Mouse (Mus musculus): ENCODE data around the gene Lsm14b.

Gene Lsm14b

DNA sequence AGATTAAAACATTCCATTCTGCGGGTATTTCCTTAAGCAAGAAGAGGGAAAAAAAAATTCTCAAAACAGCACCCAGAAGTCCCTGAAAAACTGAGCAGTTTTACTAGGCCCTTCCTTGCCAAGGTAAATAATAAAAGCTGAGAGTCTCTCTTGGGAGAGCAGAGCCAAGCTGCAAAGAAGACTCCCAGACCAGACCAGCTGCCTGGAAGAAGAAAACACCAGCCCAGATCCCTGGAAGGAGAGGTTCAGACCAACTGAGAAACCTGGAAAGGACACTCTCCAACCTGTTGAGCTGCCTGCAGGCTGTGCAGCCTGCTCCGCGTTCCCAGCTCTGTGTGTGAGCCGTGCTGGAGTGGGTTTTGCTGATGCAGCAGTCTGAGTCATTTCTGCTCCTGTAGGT lies 7.2 kb upstream of the Lsm14b start:
- DNase-seq (ENCODE audit: low spot score in 2 of 2), result no peak

DNA sequence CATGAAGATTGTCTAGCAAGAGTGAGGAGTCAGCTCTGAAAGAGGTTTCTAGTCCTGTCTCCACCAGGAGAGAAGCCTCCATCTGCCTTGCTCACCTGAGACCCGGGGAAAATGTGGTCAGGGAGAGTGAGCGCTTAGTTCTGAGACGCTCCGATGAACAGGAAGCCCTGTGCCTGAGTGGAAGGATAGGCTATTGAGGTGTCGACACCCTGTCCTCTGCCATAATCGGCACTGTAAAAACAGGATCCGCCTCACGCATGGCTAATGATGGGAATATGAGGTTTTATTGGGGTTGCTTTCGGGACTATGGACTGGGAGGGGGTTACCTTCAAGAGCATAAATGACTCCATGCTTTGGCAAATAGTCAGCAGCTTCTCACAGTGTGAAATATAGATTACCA lies 6.2 kb upstream of the Lsm14b start:
- DNase-seq (ENCODE audit: low spot score in 2 of 2), result no peak

DNA sequence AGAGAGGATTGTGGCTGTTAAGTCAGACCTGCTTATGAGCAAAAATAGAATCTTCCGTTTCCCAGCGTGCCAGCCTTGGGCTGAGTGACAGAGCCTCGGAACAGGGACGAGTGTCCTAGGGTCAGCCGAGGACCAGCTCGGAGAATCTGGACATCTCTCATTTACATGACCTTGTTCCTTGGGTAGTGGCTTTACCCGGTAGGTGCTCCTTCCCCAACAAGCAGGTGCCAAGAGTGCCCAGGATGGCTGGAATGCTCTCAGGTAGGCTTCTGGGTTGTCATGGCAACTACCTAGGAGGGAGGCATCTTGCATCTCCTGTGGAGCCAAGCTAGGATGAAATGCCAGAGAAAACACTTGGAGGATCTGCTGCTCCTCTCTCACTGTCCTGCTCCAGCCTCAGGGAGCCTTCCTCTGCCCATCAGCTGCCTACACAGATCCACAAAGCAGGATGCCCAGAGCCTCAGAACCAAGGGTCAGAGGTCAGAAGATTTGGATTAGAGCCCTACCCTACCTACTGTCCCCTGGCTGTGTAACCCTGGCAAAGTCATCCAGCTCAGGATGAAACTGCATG lies 4.6 kb upstream of the Lsm14b start:
- no peak for DNase-seq (ENCODE audit: low spot score in 2 of 2)

DNA sequence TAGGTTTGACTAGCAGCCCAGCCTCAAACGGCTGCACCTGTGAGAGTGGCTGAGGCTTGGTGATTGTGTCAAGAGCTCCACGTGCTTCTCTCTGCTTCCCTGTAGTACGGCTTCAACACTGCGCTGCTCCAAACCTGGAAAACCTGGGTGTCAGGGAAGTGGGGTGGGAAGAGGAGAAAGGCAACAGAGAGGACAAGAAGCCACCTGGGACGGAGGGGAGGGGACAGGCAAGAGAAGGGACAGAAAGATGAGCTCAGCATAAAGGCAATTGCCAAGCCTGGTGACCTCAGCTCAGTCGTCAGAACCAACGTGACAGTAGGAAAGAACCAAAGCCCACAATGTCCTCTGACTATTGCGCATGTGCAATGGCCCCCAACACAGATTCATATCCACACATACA lies 3.9 kb upstream of the Lsm14b start:
- no peak for DNase-seq (ENCODE audit: low spot score in 2 of 2)

DNA sequence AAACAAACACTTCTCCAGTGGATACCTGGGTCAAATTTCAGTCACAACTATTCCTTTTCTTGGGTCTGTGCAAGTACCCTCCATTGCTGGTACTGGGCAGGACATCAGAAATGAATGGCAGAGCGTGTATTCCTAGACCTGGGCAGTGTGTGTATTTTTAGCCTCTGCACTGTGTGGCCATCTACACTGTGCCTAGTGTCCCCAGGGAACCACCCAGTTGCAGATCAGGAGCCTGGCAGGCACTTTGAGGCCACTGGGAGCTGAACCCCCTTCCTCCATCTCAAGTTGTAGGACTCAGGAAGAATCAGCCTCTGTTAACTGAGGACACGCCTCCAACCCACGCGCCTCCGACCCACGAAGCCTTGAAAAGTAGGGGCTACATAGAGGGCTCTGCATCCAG lies 2.0 kb upstream of the Lsm14b start:
- DNase-seq (ENCODE audit: low spot score in 2 of 2), result no peak

DNA sequence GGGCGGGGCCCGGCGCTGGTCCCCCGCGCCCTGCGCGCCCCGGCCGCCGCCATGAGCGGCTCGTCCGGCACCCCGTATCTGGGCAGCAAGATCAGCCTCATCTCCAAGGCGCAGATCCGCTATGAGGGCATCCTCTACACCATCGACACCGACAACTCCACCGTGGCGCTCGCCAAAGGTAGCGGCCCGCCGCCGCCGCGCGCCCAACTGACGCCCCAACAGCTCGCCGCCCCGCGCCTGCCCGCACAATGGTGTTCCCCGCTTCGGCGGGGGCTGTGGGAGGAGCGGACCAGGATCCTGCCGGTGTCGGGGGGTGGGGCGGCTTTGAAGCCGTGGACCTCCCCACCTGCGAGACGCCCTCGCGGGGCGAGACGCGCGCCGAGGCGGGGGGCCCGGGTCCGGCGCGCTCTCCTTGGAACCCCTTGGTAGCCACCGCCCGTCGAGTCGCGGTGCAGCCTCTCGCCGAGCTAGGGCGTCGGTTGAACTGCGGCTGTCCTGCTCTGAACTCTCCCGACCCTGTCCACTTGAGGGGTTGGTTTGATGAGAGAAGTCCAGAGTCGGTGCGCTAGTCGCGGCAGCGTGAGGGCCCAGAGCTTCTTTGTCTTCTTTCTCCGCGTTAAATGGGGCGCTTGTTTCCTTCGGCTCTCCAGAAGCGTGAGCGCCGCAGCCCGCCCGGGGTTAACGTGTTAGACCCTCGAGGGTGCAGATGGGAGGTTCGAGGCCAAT lies 511 bp downstream of the Lsm14b start:
- DNase-seq (ENCODE audit: low spot score in 2 of 2), result peak in 1 of 2 experiments; percentile 45

DNA sequence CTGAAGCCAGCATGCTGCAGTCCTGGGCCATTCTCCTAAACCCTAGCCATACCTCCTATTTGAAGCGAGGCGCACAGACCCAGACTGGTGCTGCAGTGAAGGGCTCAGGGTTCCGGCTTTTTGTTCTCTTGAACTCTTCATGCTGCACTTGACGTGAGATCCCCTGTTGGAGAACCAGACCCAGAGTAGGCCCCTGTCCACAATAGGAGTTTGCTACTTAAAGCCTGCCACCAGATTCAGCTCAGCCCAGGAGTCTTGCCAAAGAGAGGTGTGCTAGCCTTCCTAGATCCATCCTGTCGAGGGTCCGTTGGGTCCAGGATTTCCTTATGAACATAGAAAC lies 1.0 kb downstream of the Lsm14b start:
- no peak for DNase-seq (ENCODE audit: low spot score in 2 of 2)

DNA sequence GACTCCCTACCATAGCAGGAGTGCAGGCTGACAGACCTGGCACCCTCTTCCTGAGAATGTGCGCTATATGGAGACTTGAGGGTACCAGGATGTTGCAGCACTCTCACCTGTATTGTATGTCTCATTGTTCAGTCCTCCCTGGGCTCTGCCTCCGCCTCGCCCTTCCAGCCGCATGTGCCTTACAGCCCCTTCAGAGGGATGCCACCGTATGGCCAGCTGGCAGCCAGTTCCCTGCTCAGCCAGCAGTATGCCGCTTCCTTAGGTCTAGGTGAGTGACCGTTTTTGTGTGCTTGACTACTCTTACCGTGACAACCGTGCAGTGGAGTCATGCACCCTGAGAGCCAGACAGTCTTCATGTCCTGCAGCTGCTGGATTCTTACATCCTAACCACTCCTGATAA lies 3.0 kb downstream of the Lsm14b start:
- DNase-seq (ENCODE audit: low spot score in 2 of 2), result no peak

DNA sequence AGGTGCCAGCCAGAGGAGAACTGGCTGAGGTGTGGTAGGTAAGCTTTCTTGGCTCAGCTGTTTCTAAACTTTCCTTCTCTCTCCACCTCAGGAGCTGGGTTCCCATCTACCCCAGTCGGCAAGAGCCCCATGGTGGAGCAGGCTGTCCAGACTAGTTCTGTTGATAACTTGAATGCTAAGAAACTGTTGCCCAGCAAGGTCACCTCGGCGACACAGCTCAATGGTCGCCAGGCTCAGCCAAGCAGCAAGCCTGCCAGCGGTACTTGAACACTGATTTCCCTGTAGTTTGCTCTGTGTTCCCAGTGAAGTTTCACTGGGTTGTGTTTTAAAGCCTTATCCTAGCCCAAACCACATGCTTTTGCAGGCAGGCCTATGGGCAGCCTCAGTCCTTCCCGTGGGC lies 6.5 kb downstream of the Lsm14b start:
- DNase-seq (ENCODE audit: low spot score in 2 of 2), result no peak

DNA sequence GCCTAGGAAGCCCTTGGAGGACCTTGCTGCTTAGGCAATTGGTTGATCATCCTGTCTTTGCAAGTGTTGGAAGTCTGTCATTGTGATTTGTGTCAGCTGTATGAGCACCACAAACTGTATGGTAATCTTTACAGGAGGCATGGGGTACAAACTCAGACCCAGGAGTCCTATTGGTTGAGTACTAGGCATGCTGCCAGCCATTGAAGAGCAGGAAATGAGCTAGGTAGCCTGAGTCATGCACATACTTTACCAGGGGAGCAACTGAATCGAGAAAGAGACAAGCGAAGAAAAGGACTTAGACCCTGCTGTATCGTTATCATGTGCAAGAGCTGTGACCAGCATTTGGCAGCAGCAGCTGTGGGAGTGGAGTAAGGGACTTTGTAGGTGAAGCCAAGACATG lies 8.1 kb downstream of the Lsm14b start:
- DNase-seq (ENCODE audit: low spot score in 2 of 2), result no peak

DNA sequence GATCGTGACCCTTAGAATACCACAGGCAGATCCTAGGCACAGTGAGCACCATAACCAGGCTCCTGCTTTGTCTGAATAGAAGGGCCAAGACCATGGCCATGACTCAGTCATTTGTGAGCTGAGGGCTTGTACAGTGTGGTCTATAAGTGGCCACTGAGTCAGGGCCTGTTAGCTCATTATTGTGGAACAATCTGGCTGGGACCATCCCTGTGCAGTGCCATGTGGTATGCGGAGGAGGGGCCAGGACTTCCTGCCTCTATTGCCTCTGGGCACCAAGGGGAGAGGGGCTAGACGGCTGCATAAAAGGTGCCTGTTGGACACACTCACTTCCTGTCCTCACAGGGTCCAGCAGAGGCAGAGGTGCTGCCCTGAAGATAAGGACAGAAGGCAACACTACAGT lies 9.2 kb downstream of the Lsm14b start:
- no peak for DNase-seq (ENCODE audit: low spot score in 2 of 2)

DNA sequence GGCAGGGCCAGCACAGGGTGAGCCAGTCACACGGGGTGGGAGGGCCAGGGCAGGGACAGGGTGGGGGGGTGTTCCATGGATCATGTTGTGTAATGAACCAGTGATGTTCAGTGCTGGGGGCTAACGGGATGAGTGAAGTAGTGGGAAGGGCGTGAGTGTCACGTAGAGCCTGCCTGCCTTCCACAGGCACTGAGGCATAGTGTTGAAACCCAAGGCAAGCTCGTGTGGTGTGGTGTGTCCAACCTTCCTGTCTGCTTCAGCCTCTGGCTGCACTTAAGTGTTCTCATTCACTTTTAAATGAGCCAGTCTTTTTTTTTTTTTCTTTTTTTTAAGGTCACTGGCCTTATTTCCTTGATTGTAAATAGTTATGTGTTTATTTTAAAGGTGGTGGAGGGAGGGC lies 10.0 kb downstream of the Lsm14b start:
- DNase-seq (ENCODE audit: low spot score in 2 of 2), result no peak

DNA sequence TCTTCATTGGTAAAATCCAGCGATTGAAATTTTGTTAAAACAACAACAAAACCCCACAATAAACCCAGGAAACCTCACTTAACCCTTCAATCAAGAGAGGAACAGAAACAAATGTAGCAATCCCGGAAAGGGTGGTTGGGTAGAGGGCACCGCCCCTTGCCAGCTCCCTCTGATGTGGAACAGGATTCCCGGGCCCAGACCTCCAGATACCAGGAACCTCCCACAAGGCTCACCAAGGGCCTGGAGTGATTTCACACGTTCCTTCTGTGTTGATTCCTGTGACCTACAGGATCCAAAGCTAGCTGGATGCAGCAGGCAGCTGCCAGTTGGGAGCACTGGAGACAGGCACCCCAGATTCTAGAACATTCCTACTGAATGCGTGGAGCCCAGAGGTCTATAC lies 15.6 kb downstream of the Lsm14b start:
- DNase-seq (ENCODE audit: low spot score in 2 of 2), result no peak

DNA sequence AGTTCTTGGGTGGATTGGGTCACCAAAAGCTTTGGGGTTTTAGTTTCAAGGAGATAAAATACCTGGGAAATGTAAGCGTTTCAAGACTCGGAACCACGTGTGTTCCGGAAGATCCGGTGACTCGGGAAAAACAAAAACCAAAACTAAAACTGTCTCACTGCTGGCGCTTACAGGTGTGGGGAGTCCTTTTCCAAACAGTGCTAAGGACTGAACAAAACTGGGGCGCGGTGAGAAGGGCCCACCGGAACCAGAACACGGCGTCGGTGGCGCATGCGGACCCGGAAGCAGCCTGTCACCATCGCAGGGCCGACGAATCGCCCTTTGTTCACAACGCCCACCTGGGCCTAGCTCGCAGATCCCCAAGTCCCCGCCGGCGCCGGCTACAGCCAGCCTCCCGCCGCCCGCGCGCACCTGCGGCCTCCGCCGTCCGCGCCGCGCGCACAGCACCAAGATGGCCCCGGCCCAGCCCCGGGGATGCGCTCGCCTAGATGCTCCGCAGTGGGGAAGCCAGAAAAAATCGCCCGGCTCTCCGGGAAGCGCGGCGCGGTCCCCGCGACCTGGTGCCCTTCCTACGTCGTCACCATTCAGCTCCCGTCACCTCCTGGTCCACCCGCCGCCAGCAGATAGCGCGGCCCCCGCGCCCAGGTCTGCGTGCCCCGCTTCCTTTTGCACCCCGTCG lies 16.9 kb downstream of the Lsm14b start:
- peak in 1 of 2 experiments; percentile 23 for DNase-seq (ENCODE audit: low spot score in 2 of 2)

DNA sequence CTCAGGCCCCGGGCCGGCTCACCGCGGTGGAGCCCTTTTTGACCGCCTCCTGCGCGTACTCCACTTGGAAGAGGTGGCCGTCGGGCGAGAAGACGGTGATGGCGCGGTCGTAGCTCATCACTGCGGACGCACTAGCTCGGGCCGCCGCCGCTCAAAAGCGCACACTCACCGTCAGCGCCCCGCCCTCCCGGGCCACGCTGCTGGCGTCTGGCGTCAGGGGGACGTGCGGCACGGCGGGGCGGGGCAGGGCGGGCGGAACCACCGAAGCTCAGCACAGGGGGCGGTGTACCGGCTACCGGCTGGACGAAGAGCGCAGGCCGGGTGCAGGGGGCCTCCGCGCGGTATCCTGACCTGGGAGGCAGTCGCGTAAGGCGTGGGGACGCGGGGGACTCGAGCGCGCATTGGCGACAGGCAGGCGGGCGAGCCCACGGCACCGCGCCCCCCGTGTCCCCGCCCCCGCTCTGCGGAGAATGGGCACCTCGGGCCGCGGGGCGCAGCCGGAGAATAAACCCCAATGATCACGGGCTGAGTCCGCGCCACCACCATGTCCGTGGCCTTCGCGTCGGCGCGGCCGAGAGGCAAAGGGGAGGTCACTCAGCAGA lies 17.6 kb downstream of the Lsm14b start, which contains the start of the genes Psma7 and Ss18l1:
Gene Psma7 (minus strand): TSS at position 178 of the 602 bp plus-strand sequence.
Gene Ss18l1 (plus strand): TSS at position 254 of the 602 bp plus-strand sequence.
- DNase-seq (ENCODE audit: low spot score in 2 of 2), result peak; percentile 88 to 91

DNA sequence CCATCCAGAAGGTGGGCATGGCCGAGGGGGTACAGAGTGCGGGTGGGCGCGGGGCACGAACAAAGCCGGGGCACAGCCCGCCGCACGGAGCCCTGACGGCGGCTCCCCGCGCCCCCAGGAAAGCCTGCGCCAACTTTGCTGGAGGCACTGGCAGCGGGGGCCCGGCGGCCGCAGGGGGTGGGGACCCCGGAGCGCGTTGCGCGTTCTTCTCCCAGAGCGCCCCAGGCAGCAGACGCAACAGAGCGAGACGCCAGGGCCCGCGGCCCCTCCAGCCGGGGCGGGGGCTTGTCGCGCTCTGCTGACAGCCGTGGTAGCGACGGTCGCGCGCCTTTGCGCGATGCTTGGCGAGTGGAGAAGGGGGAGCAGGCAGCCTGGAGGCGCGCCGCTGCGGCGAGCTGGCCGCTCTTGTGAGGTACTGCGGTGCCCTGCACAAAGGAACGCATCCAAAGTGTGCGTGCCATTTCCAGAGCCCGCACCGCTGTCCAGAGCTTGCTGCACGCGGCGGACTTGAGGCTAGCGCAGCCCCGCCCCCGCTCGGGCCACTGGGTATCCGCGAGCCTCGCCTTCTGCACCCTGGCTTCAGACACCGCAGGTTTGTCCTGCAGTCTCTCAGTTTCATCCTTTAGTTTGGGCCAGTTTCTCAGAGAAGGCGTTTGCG lies 18.2 kb downstream of the Lsm14b start:
- peak; percentile 48 to 50 for DNase-seq (ENCODE audit: low spot score in 2 of 2)

DNA sequence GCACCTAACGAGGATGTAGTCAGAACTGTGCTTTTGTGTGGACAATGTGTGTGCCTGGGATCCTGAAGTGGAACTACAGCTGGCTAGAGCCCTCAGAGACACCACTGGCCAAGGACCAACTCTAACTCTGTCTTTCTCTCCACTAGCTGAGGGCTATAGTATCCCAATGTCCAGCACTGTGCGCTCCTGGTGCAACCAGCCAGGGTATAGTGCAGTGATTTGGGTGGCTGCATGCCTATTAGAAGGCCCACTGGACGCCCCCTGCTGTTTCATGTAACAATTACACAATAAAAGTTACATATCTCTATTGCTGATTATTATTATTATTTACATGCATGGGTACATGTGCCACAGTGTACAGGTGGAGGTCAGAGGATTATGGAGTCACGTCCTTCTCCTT lies 20.5 kb downstream of the Lsm14b start:
- DNase-seq (ENCODE audit: low spot score in 2 of 2), result peak; percentile 26 to 61

DNA sequence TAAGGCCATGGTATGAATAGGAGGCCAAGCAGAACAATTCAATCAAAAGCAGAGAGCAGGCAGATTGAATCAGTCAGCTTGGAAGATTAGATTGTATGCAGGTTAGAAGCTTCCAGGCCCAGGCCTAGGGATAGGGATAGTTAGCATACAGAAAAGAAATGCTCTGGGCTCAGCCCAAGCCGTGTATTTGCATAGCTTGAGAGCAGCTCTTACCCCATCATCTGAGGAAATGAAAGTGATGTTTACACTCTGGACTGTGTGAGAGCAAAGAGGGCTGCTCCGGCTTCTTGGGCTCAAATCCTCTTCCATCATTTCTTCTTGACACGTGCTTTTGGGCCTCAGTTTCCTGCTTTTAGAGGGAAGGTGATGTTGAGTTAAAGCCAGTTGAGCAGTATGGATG lies 22.8 kb downstream of the Lsm14b start:
- DNase-seq (ENCODE audit: low spot score in 2 of 2), result no peak

DNA sequence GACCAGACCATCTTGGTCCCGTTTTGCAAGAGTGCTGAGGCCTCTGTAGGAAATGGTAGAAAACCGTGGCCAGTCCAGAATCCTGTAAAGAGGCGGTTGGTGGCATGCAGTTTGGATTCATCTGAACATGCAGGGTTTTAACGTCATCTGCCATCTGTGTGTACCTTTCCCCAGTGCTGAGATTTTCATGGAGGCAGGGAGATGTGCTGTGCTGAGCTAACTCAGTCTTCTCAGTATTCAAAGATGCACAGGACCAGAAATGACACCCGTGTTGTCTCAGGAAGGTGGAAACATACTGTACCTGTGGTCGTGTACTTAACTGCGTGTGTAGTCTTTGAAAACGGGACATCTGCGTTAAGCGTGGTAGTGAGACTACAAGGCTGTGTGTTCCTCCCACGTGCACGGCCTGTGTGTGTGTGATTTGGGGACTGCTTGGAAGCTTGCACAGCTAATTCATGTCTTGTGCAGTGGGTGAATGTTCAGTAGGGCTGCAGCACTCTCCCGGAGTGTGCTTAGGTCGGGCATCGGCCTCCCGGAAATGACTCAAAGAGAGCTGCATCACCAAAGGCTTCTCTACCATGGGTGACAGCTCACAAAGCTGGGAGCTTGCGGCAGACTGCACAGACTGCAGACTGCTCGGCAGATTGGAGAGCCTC lies 23.3 kb downstream of the Lsm14b start:
- no peak for DNase-seq (ENCODE audit: low spot score in 2 of 2)

DNA sequence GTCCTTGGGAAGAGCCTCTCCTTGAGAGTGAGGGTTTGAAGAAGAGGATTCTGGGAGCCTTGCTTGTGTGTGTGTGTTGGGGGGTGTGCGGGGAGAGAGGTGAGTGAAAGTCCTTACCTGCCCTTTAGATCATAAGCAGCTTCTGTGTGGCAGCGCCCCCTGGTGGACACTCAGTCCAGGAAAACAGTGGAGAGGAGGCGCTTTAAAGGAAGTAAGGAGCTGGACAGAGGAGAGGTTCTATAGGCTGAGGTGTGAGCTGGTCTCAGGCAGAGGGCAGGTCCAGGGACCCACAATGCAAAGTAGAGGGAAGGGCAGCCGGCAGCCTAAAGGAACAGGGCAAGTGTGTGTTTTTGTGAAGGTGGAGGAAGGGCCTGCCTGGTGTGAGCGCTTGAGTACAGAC lies 26.2 kb downstream of the Lsm14b start:
- peak; percentile 66 to 77 for DNase-seq (ENCODE audit: low spot score in 2 of 2)

DNA sequence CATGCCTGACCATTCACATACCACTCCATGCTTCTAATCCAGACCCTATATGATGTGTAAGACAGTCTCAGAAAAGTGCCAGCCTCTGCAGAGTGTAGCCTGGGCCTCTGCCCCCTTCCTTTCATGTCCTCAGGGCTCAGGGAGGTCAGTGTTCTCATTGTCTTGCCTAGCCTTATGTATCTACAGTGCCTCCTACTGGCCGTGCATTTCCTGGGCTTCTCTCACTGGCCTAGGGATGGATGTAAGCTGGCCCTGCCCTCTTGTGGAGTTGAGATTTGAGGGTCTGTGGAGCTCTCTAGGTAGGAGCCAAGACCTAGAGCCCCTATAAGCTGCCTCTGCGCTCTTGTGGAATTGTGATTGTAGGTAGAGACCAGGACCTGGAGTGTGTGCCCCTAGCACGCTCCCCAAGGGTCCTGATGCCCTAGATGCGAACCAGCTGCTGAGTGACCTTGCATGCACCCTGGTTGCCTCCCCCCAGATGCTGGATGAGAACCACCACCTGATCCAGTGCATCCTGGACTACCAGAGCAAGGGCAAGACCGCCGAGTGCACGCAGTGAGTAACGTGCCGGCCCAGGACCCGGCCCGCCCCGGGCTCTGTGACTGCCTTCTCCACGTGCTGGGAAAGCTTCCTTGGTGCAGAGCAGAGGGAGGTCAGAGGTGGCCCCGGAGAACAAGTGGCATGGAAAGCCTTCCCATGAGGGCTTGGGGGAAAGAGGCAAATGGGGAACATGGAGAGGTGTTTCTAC lies 27.4 kb downstream of the Lsm14b start:
- peak in 1 of 2 experiments; percentile 14 for DNase-seq (ENCODE audit: low spot score in 2 of 2)

Data from spleen, postnatal 36 days (tissue).